Mouse (Mus musculus) ES-E14 (cell line): ENCODE measurements around the gene Lca5. TPM values are rescaled to one million over a fixed set of nuclear protein-coding genes. Genes with fewer than 3 reads are reported as not detected.

Experiments
- DNase-seq: peaks from one replicate; pipeline ENCODE4 v3.0.0-alpha.2; 2013; ENCODE audit warnings: low read depth, low spot score
- H3K27ac ChIP-seq: 2 replicates; pipeline ENCODE4 v1.5.1; 2012; ENCODE audit warnings: low read depth, mild to moderate bottlenecking, low read length, moderate library complexity, mixed read lengths; ENCODE audit not compliant: poor library complexity, insufficient read depth, severe bottlenecking
- H3K36me3 ChIP-seq: 2 replicates; pipeline ENCODE4 v1.6.1; 2012; ENCODE audit warnings: mild to moderate bottlenecking, low read length, moderate library complexity, mixed read lengths; ENCODE audit not compliant: control insufficient read depth, poor library complexity, insufficient read depth, severe bottlenecking
- H3K4me1 ChIP-seq, 2 experiments: fragments of 150-350 bp in 1 of 2; sonication (generic) in 1 of 2; 2 replicates each; pipeline ENCODE4 v1.6.1; 2012; ENCODE audit warnings: low read length in 2 of 2, mild to moderate bottlenecking in 1 of 2, mixed read lengths in 1 of 2; ENCODE audit not compliant: control insufficient read depth in 2 of 2, insufficient read depth in 2 of 2, poor library complexity in 1 of 2
- H3K4me3 ChIP-seq, 2 experiments: fragments of 150-350 bp in 1 of 2; sonication (generic) in 1 of 2; 2 replicates each; pipeline ENCODE4 v1.5.1; 2012; ENCODE audit warnings: low read length in 2 of 2, low read depth in 1 of 2, mild to moderate bottlenecking in 1 of 2, mixed read lengths in 1 of 2; ENCODE audit not compliant: insufficient read depth in 1 of 2, poor library complexity in 1 of 2, severe bottlenecking in 1 of 2
- H3K9ac ChIP-seq: 2 replicates; pipeline ENCODE4 v1.6.1; 2012; ENCODE audit warnings: low read depth, mild to moderate bottlenecking, low read length, mixed read lengths; ENCODE audit not compliant: poor library complexity, insufficient read depth, severe bottlenecking
- H3K9me3 ChIP-seq: fragments of 150-350 bp; sonication (generic); 2 replicates; pipeline ENCODE4 v1.6.1; 2012; ENCODE audit warnings: low read depth, mild to moderate bottlenecking, low read length; ENCODE audit not compliant: control insufficient read depth, insufficient read depth
- CHD2 ChIP-seq: IDR thresholded peaks from 2 replicates; pipeline ENCODE4 v1.6.1; 2014; ENCODE audit warnings: mild to moderate bottlenecking, low read depth, low read length, inconsistent platforms
- HCFC1 ChIP-seq: IDR thresholded peaks from 2 replicates; pipeline ENCODE4 v1.6.1; 2012; ENCODE audit warnings: low read length, inconsistent platforms, borderline replicate concordance; ENCODE audit not compliant: insufficient read depth
- MAFK ChIP-seq: IDR thresholded peaks from 2 replicates; pipeline ENCODE4 v1.6.1; 2014; ENCODE audit warnings: mild to moderate bottlenecking, low read depth, low read length, inconsistent platforms; ENCODE audit not compliant: insufficient read depth
- ZC3H11A ChIP-seq: IDR thresholded peaks from 2 replicates; pipeline ENCODE4 v1.6.1; 2012; ENCODE audit warnings: low read depth, mild to moderate bottlenecking, inconsistent platforms, low read length, borderline replicate concordance
- ZNF384 ChIP-seq: IDR thresholded peaks from 2 replicates; pipeline ENCODE4 v1.6.1; 2012; ENCODE audit warnings: low read depth, low read length, inconsistent platforms
- in situ Hi-C, 2 experiments: fragments of 600-800 bp; cut with MboI; formaldehyde crosslinking; loops; one replicate each; pipeline ENCODE4 v1.15.1; 2025; ENCODE audit warnings: low sequenced_read_pairs in 2 of 2, inconsistent platforms in 1 of 2; ENCODE audit not compliant: unreplicated experiment in 2 of 2
- total RNA-seq: library from RNA; depleted of rRNA; stranded (reverse); fragments of 300-350 nt; gene quantifications from 2 replicates; pipeline ENCODE4 v1.2.3, GENCODE M21; 2012

Gene Lca5
- total RNA-seq, 1 experiment: 6.6 TPM

GRCm38 (mm10) chr9:83447176-83447575, 6.2 kb upstream of the Lca5 start:
- Histone ChIP-seq H3K4me3 (peak overlapping the region; percentile 5 to 71; a peak in 3 of 4 replicates), H3K9ac (no peak overlapping the region), H3K27ac (no peak overlapping the region), H3K36me3 (no peaks in the 10 kb centered on the region), H3K9me3 (no peaks in the 10 kb centered on the region), H3K4me1 (no peaks in the 10 kb centered on the region)
- no peak for DNase-seq
- no peak for TF ChIP-seq CHD2
- no peak for TF ChIP-seq ZC3H11A
- no peak for TF ChIP-seq HCFC1
- TF ChIP-seq MAFK: no peak
- in situ Hi-C loops: no loop called here

- DNase-seq: no peak
- TF ChIP-seq ZNF384 (no peak), MAFK (no peak), CHD2 (no peak), ZC3H11A (no peak), HCFC1 (no peak)
- Histone ChIP-seq H3K4me3 (no peak overlapping the region), H3K9ac (no peak overlapping the region), H3K27ac (no peak overlapping the region), H3K9me3 (no peaks in the 10 kb centered on the region), H3K4me1 (0 out of 4 replicates have a peak, but pooled peaks cover 0 to 1% of the 10 kb centered on the region in 2 experiments), H3K36me3 (no peaks in the 10 kb centered on the region)
- in situ Hi-C loops: no loop called here
Observed at GRCm38 (mm10) chr9:83437621-83438020, 3.3 kb downstream of the Lca5 start.

- in situ Hi-C loops: no loop called here
- no peak overlapping the region for H3K9ac ChIP-seq
- no peak overlapping the region for H3K27ac ChIP-seq
- H3K4me1 ChIP-seq: 0 out of 4 replicates have a peak, but pooled peaks cover 0 to 1% of the 10 kb centered on the region in 2 experiments
- TF ChIP-seq ZC3H11A (no peak), CHD2 (no peak), HCFC1 (no peak), MAFK (no peak), ZNF384 (no peak)
- no peaks in the 10 kb centered on the region for H3K9me3 ChIP-seq
- DNase-seq: no peak
- H3K4me3 ChIP-seq: no peak overlapping the region
- no peaks in the 10 kb centered on the region for H3K36me3 ChIP-seq
Observed at GRCm38 (mm10) chr9:83434489-83434888, 6.4 kb downstream of the Lca5 start.

GRCm38 (mm10) chr9:83433661-83434060, 7.3 kb downstream of the Lca5 start:
- H3K36me3 ChIP-seq: no peaks in the 10 kb centered on the region
- H3K9ac ChIP-seq: no peak overlapping the region
- no peak for DNase-seq
- H3K9me3 ChIP-seq: no peaks in the 10 kb centered on the region
- in situ Hi-C loops: no loop called here
- no peak overlapping the region for H3K4me3 ChIP-seq
- H3K27ac ChIP-seq: no peak overlapping the region
- 0 out of 4 replicates have a peak, but pooled peaks cover 0 to 1% of the 10 kb centered on the region in 2 experiments for H3K4me1 ChIP-seq
- TF ChIP-seq CHD2 (no peak), HCFC1 (no peak)

GRCm38 (mm10) chr9:83427926-83428325, 13.0 kb downstream of the Lca5 start:
- Histone ChIP-seq H3K9ac (no peak overlapping the region), H3K27ac (no peak overlapping the region), H3K4me3 (no peak overlapping the region), H3K36me3 (no peaks in the 10 kb centered on the region), H3K9me3 (no peaks in the 10 kb centered on the region), H3K4me1 (no peaks in the 10 kb centered on the region)
- no peak for TF ChIP-seq HCFC1
- no peak for TF ChIP-seq MAFK
- TF ChIP-seq ZC3H11A: no peak
- no peak for TF ChIP-seq ZNF384
- no peak for TF ChIP-seq CHD2
- no peak for DNase-seq
- in situ Hi-C loops: no loop called here
